Mouse (Mus musculus) layer of hippocampus, postnatal 25 days (tissue): ENCODE results near the gene Fancf. TPM values are rescaled to one million over a fixed set of nuclear protein-coding genes. Genes with fewer than 3 reads are reported as not detected.

Experiments used
- DNase-seq, 2 experiments: peaks; one replicate each; pipeline ENCODE4 v3.0.0; 2022; ENCODE audit warnings: mixed read lengths in 2 of 2, low spot score in 1 of 2; ENCODE audit errors: extremely low spot score in 1 of 2
- total RNA-seq, 2 experiments: library from RNA; stranded (reverse); gene quantifications; 2 replicates each; pipeline ENCODE4 v1.2.3; 2021

Gene Fancf
- 1 to 10 TPM; 4.6 to 5.0 TPM for total RNA-seq

- DNase-seq = peak; percentile 98 to 99
Measured at GRCm38 (mm10) chr7:51862097-51862492, at the start of gene Fancf. Gene Fancf, minus strand, starts transcription at chr7:51862267.

DNA sequence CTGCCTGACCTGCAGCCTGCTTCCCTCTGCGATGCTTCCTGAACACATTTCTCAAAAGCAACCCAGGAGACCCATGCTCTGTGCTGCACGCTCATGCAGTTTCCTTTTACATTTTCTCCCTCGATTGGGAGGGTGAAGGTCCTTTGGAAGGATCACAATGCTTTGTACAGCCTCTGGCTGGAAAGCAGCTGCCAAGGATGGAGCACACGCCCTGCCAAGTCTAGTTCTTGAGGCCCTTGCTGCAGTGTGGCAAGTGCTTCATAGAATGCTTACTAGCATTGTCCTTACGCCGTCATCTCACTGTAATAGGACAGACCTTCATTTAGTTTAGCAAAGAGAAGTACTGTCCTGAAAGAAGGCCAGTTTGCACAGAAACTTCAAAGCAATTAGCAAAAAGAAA is 37.0 kb upstream of the Fancf start:
- no peak for DNase-seq

GRCm38 (mm10) chr7:51894939-51895338 is 32.9 kb upstream of the Fancf start:
- no peak for DNase-seq

GRCm38 (mm10) chr7:51894133-51894801 is 32.2 kb upstream of the Fancf start:
- no peak for DNase-seq

- no peak for DNase-seq
Measured at GRCm38 (mm10) chr7:51893008-51893407, 30.9 kb upstream of the Fancf start.

DNA sequence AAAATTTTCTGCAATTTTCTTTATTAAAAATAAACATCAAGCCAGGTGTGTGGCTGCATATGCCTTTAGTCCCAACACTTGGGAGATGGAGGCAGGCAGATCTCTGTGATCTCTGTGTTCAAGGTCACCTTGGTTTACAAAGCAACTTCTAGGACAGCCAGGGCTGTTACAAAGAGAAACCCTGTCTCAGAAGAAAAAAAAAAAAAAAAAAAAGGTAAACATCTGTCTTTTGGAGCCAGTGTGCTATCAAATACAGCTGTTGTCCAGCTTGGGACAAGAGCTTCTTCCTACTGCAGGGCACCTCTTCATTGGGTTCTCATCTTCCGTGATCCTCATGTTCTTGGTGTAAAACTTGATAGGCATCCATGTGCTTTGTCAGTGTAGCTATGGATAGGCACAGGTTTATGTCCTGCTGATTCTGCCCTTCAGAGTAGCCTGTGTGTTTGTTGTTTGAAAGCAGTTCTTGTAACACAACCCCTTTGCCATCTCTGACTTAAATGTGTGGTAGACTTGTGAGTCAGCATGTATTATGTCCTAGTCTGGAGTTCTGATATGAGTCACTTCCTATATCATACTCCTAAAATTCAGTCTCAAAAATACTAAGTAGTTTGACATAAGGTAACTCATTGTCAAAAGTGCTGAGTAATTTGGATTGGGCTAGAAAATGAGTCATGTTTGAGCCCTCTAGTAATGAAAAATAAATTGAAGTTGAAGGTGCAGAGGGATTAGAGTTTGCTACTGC is 30.3 kb upstream of the Fancf start:
- no peak for DNase-seq

GRCm38 (mm10) chr7:51889601-51890000 is 27.5 kb upstream of the Fancf start:
- no peak for DNase-seq

DNA sequence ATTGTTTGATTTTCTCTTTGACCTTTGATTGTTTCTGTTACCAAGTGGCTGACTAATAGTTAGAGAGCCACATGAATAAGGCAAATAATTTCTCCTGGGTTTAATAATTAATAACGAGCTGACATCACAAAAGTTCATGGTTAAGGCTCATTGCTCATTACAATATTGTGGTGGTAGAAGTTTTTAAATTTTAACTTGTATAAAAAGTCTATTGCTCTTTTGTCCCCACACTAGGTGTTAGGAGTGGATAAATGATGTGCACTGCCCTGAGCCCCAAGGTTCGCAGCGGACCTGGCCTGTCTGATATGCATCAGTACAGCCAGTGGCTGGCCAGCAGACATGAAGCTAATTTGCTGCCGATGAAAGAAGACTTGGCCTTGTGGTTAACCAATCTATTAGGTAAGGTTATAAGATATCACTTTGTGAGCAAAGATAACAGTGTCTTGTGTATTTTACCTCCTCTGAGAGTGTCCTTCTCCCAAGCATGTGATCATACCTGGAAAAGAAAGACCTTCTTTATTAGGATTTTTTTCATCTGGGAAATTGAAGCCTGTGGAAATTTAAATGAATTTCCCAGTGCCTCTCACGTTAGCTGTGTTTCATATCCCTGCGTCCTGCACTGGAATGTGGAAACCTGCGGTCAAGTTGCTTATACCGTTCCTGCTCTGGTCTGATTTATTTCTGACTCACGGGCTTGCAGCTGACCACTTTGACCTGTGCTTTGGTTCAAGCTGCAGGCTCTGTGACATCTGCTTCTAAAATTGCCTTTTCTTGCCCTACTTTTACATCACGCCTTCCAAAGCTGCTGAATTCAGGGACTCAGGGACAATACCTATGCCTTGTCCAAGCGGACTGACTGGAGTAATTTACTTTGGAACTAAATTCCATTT is 25.9 kb upstream of the Fancf start:
- DNase-seq = no peak

GRCm38 (mm10) chr7:51885345-51885744 is 23.3 kb upstream of the Fancf start:
- no peak for DNase-seq

DNA sequence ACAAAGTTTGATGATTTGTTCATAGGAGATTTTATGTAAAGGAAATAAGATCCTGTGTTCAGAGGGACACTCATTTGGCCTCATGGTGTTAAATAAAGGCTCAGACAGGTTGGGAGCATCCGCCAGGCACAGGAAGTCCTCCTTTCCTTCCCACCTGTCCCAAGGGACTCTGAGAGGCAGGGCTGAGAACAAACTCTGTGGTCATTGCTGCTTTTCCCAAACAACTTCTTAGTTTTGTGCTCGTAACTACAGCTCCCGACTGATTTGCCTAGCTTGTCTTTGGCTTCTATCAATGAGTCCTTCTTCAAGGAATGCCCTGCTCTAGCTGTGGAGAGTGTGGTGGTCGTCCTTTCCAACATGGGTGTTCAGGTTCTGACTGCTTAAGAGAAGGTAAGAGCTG is 18.1 kb upstream of the Fancf start:
- DNase-seq = no peak

DNA sequence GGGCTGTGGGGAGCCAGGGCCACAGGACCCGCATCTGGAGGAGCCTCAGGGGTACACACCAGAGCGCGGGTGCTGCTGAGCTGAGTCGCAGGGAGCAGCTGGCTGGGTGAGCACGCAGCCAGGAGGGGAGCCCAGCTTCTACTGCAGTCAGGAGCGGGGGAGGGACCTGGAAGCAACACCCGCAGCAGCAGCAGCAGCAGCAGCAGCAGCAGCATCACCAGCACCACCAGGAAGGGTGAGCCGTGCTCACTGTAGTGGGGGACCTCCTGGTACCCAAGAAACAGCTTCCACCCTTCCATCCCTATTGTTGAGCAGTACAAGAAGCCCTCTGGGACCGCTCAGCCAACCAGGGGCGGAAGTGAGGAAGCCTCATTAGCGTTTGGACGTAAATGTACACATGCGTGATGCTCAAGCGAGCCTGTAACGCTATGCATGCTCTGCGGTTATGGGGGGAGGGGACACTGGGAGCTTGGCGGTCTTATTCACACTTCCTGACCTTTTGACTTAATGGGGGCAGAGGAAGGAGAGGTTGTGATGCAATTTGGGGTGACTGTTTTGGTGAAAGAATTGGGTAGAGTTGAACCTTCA is 17.2 kb upstream of the Fancf start:
- peak; percentile 37 to 56 for DNase-seq

DNA sequence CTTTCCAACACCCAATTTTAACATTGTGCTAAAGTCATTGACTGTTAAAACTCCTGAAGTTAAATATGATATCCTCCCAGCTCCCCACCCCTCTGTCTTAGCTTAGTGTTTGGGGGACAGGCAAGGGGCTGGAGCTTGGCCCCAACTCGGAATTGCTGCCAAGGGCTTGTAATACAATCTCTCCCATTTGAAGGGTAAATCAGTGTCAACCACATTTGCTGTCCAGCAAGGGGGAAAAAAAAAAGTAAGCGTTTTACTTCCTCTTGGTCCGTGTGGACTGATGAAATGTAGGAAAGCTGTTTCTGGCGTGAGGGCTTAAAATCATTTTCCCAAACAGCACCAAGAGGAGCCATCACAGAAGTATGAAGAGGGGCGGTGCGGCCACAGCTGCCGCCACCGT is 16.7 kb upstream of the Fancf start:
- no peak for DNase-seq

DNA sequence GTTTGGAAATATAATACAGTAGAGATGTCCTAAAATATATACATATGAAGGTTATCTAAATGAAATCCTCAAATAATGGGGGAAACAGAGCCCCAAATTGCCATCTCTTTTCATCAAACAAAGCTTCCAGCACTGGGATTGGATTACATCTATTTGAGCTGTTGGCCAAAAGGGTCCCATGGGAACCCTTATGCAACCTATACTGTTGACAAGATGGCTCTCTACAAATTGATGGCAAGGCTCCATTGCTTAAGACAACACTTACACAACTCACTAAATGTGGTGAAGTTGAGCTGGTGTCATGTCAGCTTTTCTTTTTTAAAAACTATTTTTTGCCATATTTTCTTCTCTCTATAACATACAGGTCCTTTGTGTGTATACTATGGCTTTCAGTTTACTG is 14.2 kb upstream of the Fancf start:
- DNase-seq = no peak

DNA sequence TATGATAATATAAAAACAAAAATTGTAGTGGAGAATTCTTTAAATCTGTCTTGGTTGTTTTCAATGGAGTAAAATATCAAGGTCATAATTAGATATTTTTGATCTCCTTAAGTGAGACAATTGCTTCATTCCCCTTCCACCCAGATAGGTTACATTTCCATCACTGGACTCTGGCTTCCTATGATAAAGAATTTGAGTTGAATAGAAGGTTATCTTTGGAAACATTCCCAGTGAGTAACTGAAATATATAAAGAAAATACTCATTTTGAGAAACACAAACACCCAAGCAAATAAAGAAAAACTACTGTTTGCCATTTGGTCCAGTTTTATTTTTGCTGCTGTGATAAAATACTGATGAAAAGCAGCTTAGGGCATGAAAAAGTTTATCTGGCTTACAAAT is 10.5 kb upstream of the Fancf start:
- DNase-seq = no peak

- DNase-seq = no peak
Measured at GRCm38 (mm10) chr7:51872041-51872440, 10.0 kb upstream of the Fancf start.

GRCm38 (mm10) chr7:51867983-51868382 is 5.9 kb upstream of the Fancf start:
- DNase-seq = no peak

DNA sequence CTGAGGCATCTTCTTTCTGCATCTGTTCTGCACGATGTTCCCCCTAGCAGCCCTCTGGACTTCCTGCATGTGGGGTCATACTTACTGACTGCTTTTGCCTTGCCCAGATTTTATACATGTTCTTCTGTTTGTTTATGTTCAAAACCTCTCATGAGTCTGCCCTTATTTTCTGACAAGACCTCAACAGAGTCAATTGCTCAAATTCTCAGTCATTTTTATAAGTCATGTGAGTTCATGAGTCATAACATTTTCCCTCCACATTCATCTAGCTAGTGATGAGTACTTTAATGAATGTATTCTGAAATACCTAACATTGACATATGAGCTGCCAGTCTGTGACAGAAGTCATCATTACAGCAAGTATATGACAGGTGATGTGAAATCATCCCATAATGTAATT is 3.3 kb upstream of the Fancf start:
- no peak for DNase-seq

GRCm38 (mm10) chr7:51862842-51863241 is 775 bp upstream of the Fancf start:
- no peak for DNase-seq

DNA sequence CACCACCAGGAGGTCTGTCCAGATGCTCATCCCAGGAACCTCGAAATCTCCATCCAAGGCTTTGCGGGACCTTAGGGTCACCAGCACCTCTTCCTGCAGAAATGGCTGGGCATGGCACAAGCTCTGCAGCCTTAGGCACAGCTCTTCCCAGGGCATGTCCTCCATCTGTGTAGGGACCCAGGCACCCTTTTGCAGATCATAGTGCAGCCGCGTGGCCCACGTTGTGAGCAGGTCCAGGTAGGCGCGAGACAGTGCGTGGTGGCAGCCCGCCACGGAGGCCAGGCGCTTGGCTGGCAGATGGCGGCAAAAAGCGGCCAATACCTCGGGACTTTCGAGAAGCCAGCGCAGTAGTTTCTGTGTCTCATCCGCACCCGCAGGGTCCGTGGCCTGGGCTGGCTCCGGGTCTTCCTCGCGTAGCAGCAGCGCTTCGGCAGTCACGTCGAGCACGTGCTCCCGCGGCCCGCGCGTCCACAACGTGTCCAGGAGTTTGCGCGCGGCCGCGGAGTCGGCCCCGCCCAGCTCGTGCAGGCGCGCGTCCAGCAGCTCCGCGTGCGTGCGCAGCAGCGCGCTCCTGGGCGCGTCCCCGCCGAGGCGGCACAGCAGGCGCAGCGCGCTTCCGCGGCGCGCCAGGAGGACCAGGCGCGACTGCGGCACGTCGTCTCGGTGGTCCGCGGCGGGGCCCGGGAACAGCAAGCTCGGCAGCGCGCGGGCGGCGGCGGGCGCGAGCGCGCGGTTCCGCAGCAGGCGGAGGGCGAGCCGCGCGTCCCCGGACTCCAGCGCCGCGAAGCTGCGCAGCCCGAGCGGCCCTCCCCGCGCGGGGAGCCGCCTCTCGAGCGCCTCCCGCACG is 594 bp downstream of the Fancf start, which contains the start of gene Gas2:
Gene Gas2 (plus strand): TSS at position 766 of the 847 bp plus-strand sequence.
- DNase-seq = peak; percentile 75 to 93
